24 mouse cellular contexts compared by ENCODE assay signal in the genomic region with DNA sequence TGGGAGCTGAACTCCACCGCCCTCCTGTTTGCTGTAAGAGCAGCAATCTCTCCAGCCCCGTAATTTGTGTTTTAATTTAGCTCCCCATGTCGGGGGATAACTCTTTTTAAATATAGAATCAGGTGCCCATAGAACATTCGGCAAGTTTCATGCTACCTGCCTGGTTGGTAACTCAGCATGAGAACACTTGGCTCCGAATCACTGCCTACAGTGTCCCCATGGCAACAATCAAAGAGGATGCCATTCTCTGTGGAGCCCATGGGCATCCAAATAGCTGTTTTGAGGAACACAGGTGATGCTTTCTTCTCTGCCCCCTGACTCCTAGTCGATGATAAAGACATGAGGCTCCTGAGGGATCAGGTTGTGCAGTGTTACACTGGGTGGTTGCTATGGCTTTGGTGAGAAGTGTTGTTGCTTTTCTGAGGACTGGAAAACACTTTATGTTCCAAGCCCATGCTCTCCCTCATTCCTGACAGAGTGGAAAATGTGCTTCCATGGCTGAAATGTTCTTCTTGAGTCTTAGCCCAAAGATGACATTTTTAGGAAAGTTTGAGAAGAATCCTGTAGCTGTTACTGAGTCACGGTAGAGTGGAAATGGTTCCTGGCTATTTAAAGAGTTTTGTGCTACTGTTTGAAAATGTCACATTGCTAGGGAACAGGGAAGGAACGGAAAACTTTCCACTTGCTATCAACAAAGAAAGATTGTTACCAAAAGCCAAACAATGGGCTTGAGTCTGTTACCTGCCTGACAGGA. TPM values are rescaled to one million over a fixed set of nuclear protein-coding genes. Genes with fewer than 3 reads are reported as not detected.
DNase-seq lines count a peak whose midpoint lies in the region; ATAC-seq and TF ChIP-seq lines count a peak whose summit lies in the region.
"Had no signal": no experiment of that assay in that cellular context is flagged by ENCODE, and none has a peak within 500 bp of the region (broad histone marks: within the 10 kb centered on the region; RNA-seq: fewer than 3 reads in every experiment).

No protein-coding gene starts in this region.

- no peak overlapping the region; the same call in 1 of the 2 replicates for H3K9ac ChIP-seq in heart, postnatal 0 days (replicated peaks; ENCODE audit: low read depth, low read length)
- H3K9ac ChIP-seq: embryonic facial prominence, embryonic 15.5 days; forebrain, embryonic 15.5 days; hindbrain, embryonic 12.5 days; kidney, embryonic 15.5 days; neural tube, embryonic 13.5 days had no signal

- DNase-seq in cerebellum, postnatal 25 days, result peak; percentile 25 to 27
- DNase-seq in cerebellum, adult 11 months, result no peak
- DNase-seq in heart, adult 11 months, result peak; percentile 65
- no peak for DNase-seq in heart, postnatal 10 days
- no peak for DNase-seq in heart, postnatal 0 days (ENCODE audit: low spot score)
- no peak for DNase-seq in heart, postnatal 25 days (ENCODE audit: low spot score)
- peak; percentile 80 for DNase-seq in brain, adult 2 months (ENCODE audit: low read depth, low spot score)
- DNase-seq: adrenal gland, adult 8-10 months; cerebellum, adult 8-10 months; gastrocnemius, postnatal 14 days; kidney, postnatal 36 days; layer of hippocampus, adult 9-11 months; retina, postnatal 1 day; thymus, postnatal 25 days had no signal

- H3K4me3 ChIP-seq in heart, postnatal 0 days (ENCODE audit: low read depth, low read length), result no peak overlapping the region
- H3K4me3 ChIP-seq: embryonic facial prominence, embryonic 15.5 days; forebrain, embryonic 15.5 days; hindbrain, embryonic 12.5 days; kidney, embryonic 15.5 days; midbrain, embryonic 10.5 days; myocyte; neural tube, embryonic 13.5 days had no signal

- H3K27ac ChIP-seq in heart, postnatal 0 days (ENCODE audit: low read depth), result peak overlapping the region; percentile 59; the same call in 1 of the 2 replicates
- H3K27ac ChIP-seq: embryonic facial prominence, embryonic 15.5 days; forebrain, embryonic 15.5 days; hindbrain, embryonic 12.5 days; kidney, embryonic 15.5 days; midbrain, embryonic 10.5 days; neural tube, embryonic 13.5 days had no signal

- TF ChIP-seq EP300 in heart, postnatal 0 days (IDR thresholded peaks at IDR 0.05; ENCODE audit: low read depth), result no peak

- no peak for ATAC-seq in heart, postnatal 0 days (ENCODE audit: insufficient read depth, low read depth)
- ATAC-seq: activated CD4-positive, CD25-positive, alpha-beta regulatory T cell, adult 4 months; forebrain, embryonic 15.5 days; intestine, postnatal 0 days; midbrain, embryonic 16.5 days had no signal

- no peaks in the 10 kb centered on the region for H3K9me3 ChIP-seq in heart, postnatal 0 days (replicated peaks; ENCODE audit: control insufficient read depth, low read length)
- H3K9me3 ChIP-seq: embryonic facial prominence, embryonic 15.5 days; forebrain, embryonic 15.5 days; hindbrain, embryonic 12.5 days; kidney, embryonic 15.5 days; midbrain, embryonic 10.5 days; neural tube, embryonic 13.5 days had no signal

- no peak for TF ChIP-seq CTCF in heart, postnatal 0 days (IDR thresholded peaks at IDR 0.05; ENCODE audit: low read depth)

- no peaks in the 10 kb centered on the region for H3K27me3 ChIP-seq in heart, postnatal 0 days (ENCODE audit: control insufficient read depth, insufficient read depth, low read length)
- H3K27me3 ChIP-seq: embryonic facial prominence, embryonic 15.5 days; forebrain, embryonic 15.5 days; hindbrain, embryonic 12.5 days; kidney, embryonic 15.5 days; neural tube, embryonic 13.5 days had no signal

- H3K4me2 ChIP-seq in heart, postnatal 0 days (ENCODE audit: low read depth, low read length), result no peak overlapping the region
- H3K4me2 ChIP-seq: embryonic facial prominence, embryonic 15.5 days; forebrain, embryonic 15.5 days; hindbrain, embryonic 12.5 days; kidney, embryonic 15.5 days; neural tube, embryonic 13.5 days had no signal

- H3K4me1 ChIP-seq in heart, postnatal 0 days (ENCODE audit: control insufficient read depth, insufficient read depth), result peaks cover 19% of the 10 kb centered on the region; the same call in 1 of the 2 replicates
- H3K4me1 ChIP-seq: embryonic facial prominence, embryonic 15.5 days; forebrain, embryonic 15.5 days; hindbrain, embryonic 12.5 days; kidney, embryonic 15.5 days; midbrain, embryonic 10.5 days; neural tube, embryonic 13.5 days had no signal

- H3K36me3 ChIP-seq in heart, postnatal 0 days (replicated peaks; ENCODE audit: control insufficient read depth, insufficient read depth, low read length), result no peaks in the 10 kb centered on the region; the same call in 1 of the 2 replicates
- H3K36me3 ChIP-seq: embryonic facial prominence, embryonic 15.5 days; forebrain, embryonic 15.5 days; hindbrain, embryonic 12.5 days; kidney, embryonic 15.5 days; midbrain, embryonic 10.5 days; neural tube, embryonic 13.5 days had no signal

- intact Hi-C loops in heart, postnatal 10 days (cut with DNase I), result no loop called here
- intact Hi-C loops in heart, postnatal 25 days (cut with DNase I), result no loop called here

- WGBS in heart, postnatal 0 days, result 41% methylated on average over 8 of the region's 8 CpGs

RNA-seq across cellular contexts. Expression of a gene that starts 23.3 kb away (rescaled TPM):
- total RNA-seq in heart, postnatal 10 days (2021), result 100 to 1,000 TPM; 115 to 122 TPM
- 92.4 and 129 TPM in 2 replicates for total RNA-seq in heart, postnatal 0 days (2014; rRNA removed; ENCODE audit: low replicate concordance)
- polyA plus RNA-seq in heart, postnatal 0 days (2015; fragmentation: Nextera tagmentation; extraction: Ambion mirVana), result 55.9 and 56.4 TPM in 2 replicates
- total RNA-seq in heart, postnatal 25 days (2021), result 100 to 1,000 TPM in 1 of 2 experiments, 10 to 100 TPM in 1; 85.7 to 101 TPM
- polyA plus RNA-seq: activated CD4-positive, CD25-positive, alpha-beta regulatory T cell, adult 4 months had no signal

Comparison
In these comparisons a context has a peak if more than half of its experiments do, and no peak if none do; other contexts are left out.
1. DNase-seq: peak in cerebellum, postnatal 25 days (2 of 2), heart, adult 11 months (single experiment) and brain, adult 2 months (single experiment); none in cerebellum, adult 11 months (single experiment), heart, postnatal 10 days (0 of 2), heart, postnatal 0 days (single experiment) and heart, postnatal 25 days (single experiment).